22 mouse cellular contexts compared by ENCODE assay signal in the genomic region with DNA sequence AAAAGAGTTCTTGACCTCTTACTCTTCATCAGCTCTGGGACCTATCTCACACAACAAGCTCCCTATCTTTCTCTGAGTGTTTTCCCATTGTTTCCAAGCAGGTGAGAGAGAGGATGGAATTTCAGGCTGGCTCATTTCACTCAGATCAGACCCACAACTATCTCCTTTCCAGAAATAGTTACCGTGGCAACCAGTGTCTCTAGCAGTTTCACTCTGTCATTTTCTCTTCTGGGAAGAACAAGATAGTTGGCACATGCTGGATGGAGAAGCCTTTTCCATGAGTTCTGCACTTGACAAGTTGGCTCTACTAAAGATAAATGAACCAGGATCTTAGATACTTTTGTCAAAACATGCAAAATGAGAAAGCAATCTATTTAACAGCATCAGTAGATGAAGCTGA.
"Had no signal": no experiment of that assay in that cellular context is flagged by ENCODE, and none has a peak within 500 bp of the region (broad histone marks: within the 10 kb centered on the region; RNA-seq: fewer than 3 reads in every experiment).

No protein-coding gene starts in this region.

- H3K9me3 ChIP-seq: limb, embryonic 10.5 days; limb, embryonic 13.5 days; liver, embryonic 12.5 days; liver, embryonic 15.5 days; lung, embryonic 15.5 days; megakaryocyte, embryonic 14.5 days; midbrain, embryonic 12.5 days; neural tube, embryonic 13.5 days; stomach, embryonic 15.5 days had no signal

- H3K27ac ChIP-seq: kidney, postnatal 0 days; layer of hippocampus, adult 2 months; limb, embryonic 10.5 days; limb, embryonic 13.5 days; liver, embryonic 12.5 days; liver, embryonic 15.5 days; lung, embryonic 15.5 days; midbrain, embryonic 12.5 days; neural tube, embryonic 13.5 days; stomach, embryonic 15.5 days had no signal

- H3K36me3 ChIP-seq: limb, embryonic 10.5 days; limb, embryonic 13.5 days; liver, embryonic 12.5 days; liver, embryonic 15.5 days; lung, embryonic 15.5 days; midbrain, embryonic 12.5 days; neural tube, embryonic 13.5 days; stomach, embryonic 15.5 days had no signal

- ATAC-seq: liver, embryonic 12.5 days had no signal

- H3K4me1 ChIP-seq: liver, embryonic 12.5 days; liver, embryonic 15.5 days; megakaryocyte, embryonic 14.5 days; stomach, embryonic 15.5 days had no signal

- DNase-seq: kidney, adult 2 months; kidney, postnatal 25 days; layer of hippocampus, adult 9-11 months; liver; lung, adult 18-20 months; lung, postnatal 10 days; lung, postnatal 36 days; right cerebral cortex, postnatal 14 days; spleen, adult 18-20 months; thymus, postnatal 25 days had no signal

- H3K4me2 ChIP-seq: limb, embryonic 13.5 days; liver, embryonic 12.5 days; liver, embryonic 15.5 days; lung, embryonic 15.5 days; midbrain, embryonic 12.5 days; neural tube, embryonic 13.5 days; stomach, embryonic 15.5 days had no signal

- H3K4me3 ChIP-seq: layer of hippocampus, adult 2 months; limb, embryonic 10.5 days; limb, embryonic 13.5 days; liver, embryonic 12.5 days; liver, embryonic 15.5 days; lung, embryonic 15.5 days; megakaryocyte, embryonic 14.5 days; midbrain, embryonic 12.5 days; myocyte; neural tube, embryonic 13.5 days; stomach, embryonic 15.5 days had no signal

- H3K27me3 ChIP-seq: limb, embryonic 13.5 days; liver, embryonic 12.5 days; liver, embryonic 15.5 days; lung, embryonic 15.5 days; megakaryocyte, embryonic 14.5 days; midbrain, embryonic 12.5 days; neural tube, embryonic 13.5 days; stomach, embryonic 15.5 days had no signal

- H3K9ac ChIP-seq: limb, embryonic 13.5 days; liver, embryonic 12.5 days; liver, embryonic 15.5 days; lung, embryonic 15.5 days; midbrain, embryonic 12.5 days; neural tube, embryonic 13.5 days; stomach, embryonic 15.5 days had no signal
